Mouse (Mus musculus) gastrocnemius, adult 2 months (tissue): Measurements from ENCODE around the gene Acot7. TPM values are rescaled to one million over a fixed set of nuclear protein-coding genes. Genes with fewer than 3 reads are reported as not detected.
A peak's percentile ranks its signal among the peaks of the same experiment; 100 is the strongest.

Experiments used
- DNase-seq: peaks from one replicate; pipeline ENCODE4 v3.0.0; 2022
- H3K27ac ChIP-seq: fragments of 200-600 bp; 2 replicates; pipeline ENCODE4 v1.8.1; 2022; ENCODE audit warnings: mild to moderate bottlenecking
- H3K4me3 ChIP-seq: fragments of 200-600 bp; 2 replicates; pipeline ENCODE4 v1.8.1; 2022; ENCODE audit warnings: mild to moderate bottlenecking, moderate library complexity
- CTCF ChIP-seq: fragments of 200-600 bp; IDR thresholded peaks from 2 replicates; pipeline ENCODE4 v1.8.1; 2022; ENCODE audit warnings: antibody characterized with exemption, mild to moderate bottlenecking, moderate library complexity
- intact Hi-C: fragments of 180-260 bp; cut with DNase I; formaldehyde crosslinking; loops from one replicate; pipeline ENCODE4 v1.15.1; 2025
- total RNA-seq, 2 experiments: library from RNA; stranded (reverse); gene quantifications; 2 replicates each; pipeline ENCODE4 v1.2.3; 2021

Acot7 gene
- total RNA-seq, 2 experiments from 2014 or later: 12.7 to 22.8 TPM

DNA sequence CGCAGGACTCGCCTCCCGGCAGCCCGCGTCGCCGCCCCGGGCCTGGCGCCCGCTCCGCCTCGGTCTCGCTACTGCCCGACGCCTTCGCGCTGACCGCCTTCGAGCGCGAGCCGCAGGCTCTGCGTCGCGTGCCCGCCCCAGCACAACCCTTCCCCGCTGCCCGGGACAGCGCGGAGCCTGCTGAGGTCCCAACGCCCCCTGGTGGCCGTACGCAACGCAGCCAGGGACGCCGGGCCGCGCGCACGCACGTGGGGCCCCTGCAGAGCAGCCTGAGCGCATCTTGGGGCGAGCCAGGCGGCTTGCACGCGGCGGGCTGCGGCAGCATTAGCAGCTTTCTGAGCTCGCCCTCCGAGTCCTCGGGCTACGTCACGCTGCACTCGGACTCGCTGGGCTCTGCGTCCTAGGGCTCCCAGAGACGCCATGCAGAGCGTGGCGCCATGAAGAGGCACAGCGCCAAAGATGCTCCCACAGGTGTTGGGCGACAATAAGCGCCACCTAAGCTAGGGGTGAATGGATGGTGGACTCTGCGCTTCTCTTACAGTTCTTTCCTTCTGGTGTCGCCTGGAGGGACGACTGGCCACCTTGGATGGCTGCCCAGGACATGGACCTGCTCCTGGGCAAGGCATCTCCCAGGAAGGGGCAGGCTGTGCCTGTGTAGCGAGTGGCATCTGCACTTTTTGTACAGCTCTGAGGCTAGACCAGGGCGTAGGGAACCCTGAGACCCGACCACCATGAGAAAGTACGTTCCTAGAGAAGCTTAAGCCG is 105.4 kb downstream of the Acot7 start:
- peak; percentile 92 for DNase-seq
- intact Hi-C loops: loop anchor here (1.0 kb wide), 1 partner anchor 69 kb away; no protein-coding TSS in a partner anchor
- H3K4me3 ChIP-seq: peak overlapping the region; percentile 31
- H3K27ac ChIP-seq: no peak overlapping the region
- peak; percentile 98 for TF ChIP-seq CTCF

GRCm38 (mm10) chr4:152285505-152285904 is 107.6 kb downstream of the Acot7 start:
- Histone ChIP-seq H3K27ac (no peak overlapping the region), H3K4me3 (no peak overlapping the region)
- peak; percentile 82 for TF ChIP-seq CTCF
- peak; percentile 76 for DNase-seq
- intact Hi-C loops: loop anchor here (1.0 kb wide), 1 partner anchor 112 kb away; no protein-coding TSS in a partner anchor

- H3K4me3 ChIP-seq: no peak overlapping the region
- no peak overlapping the region for H3K27ac ChIP-seq
- DNase-seq: no peak
- intact Hi-C loops: no loop called here
- no peak for TF ChIP-seq CTCF
Measured at GRCm38 (mm10) chr4:152286183-152286582, 108.2 kb downstream of the Acot7 start.

GRCm38 (mm10) chr4:152286887-152287286 is 109.0 kb downstream of the Acot7 start:
- TF ChIP-seq CTCF: no peak
- Histone ChIP-seq H3K4me3 (no peak overlapping the region), H3K27ac (no peak overlapping the region)
- DNase-seq: peak; percentile 73
- intact Hi-C loops: no loop called here

- no peak for TF ChIP-seq CTCF
- intact Hi-C loops: no loop called here
Measured at GRCm38 (mm10) chr4:152287317-152288120, 109.6 kb downstream of the Acot7 start.

GRCm38 (mm10) chr4:152288398-152288945 is 110.5 kb downstream of the Acot7 start:
- TF ChIP-seq CTCF: no peak
- no peak for DNase-seq
- no peak overlapping the region for H3K4me3 ChIP-seq
- no peak overlapping the region for H3K27ac ChIP-seq
- intact Hi-C loops: no loop called here

More at GRCm38 (mm10) chr4:152287317-152288120, 109.6 kb downstream of the Acot7 start:
- Histone ChIP-seq H3K4me3 (no peak overlapping the region), H3K27ac (no peak overlapping the region)
- no peak for DNase-seq

DNA sequence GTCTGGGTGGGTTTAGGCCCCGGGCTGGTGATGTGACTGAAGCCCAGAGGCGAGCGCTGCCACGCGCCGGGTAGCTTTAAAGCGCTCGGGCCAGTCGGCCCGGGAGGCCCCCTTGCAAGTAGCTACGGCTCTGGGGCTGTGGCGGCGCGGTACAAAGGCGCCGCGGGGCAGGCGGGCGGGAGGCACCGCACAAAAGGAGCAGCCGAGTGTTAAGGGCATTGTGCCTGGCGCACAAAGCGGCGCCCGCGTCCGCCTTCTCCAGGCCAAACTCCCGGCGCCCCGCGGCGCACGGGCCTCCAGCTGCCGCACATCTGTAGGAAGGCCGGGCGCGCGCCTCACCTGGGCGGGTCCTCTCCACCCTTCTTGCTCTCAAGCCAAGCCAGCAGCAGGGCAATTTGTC is 112.5 kb downstream of the Acot7 start:
- TF ChIP-seq CTCF: no peak
- no peak overlapping the region for H3K4me3 ChIP-seq
- intact Hi-C loops: no loop called here
- no peak for DNase-seq
- no peak overlapping the region for H3K27ac ChIP-seq

GRCm38 (mm10) chr4:152290991-152291390 is 113.1 kb downstream of the Acot7 start:
- no peak for DNase-seq
- H3K27ac ChIP-seq: no peak overlapping the region
- no peak overlapping the region for H3K4me3 ChIP-seq
- TF ChIP-seq CTCF: no peak
- intact Hi-C loops: no loop called here

GRCm38 (mm10) chr4:152291562-152291961 is 113.6 kb downstream of the Acot7 start, which contains the start of gene Hes3:
Gene Hes3, minus strand, starts transcription at chr4:152291662.
- intact Hi-C loops: no loop called here
- TF ChIP-seq CTCF: no peak
- no peak within 1 kb of the TSS for H3K4me3 ChIP-seq
- no peak for DNase-seq
- no peak within 1 kb of the TSS for H3K27ac ChIP-seq

GRCm38 (mm10) chr4:152292102-152292765 is 114.3 kb downstream of the Acot7 start:
- Histone ChIP-seq H3K27ac (no peak overlapping the region), H3K4me3 (no peak overlapping the region)
- DNase-seq: no peak
- TF ChIP-seq CTCF: no peak
- intact Hi-C loops: no loop called here

GRCm38 (mm10) chr4:152294188-152294929 is 116.4 kb downstream of the Acot7 start:
- intact Hi-C loops: no loop called here

DNA sequence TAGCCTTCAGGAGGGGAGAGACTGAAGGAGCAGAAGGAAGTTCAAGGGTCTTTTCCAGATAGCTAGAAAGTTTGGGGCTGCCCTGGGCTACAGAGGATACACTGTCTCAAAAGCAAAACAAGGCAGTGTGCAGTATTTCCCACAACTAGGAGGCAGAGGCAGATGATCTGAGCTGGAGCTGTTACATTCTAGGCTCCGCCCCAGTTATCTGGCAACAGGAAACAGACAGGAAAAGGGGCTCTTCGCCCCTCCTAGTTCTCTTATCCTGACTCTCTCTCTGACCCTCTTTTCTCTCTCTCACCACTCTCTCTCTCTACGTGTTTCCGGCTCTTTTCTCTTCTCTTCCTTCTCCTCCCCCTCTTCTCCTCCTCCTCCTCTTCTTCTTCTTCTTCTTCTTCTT is 118.0 kb downstream of the Acot7 start:
- TF ChIP-seq CTCF: no peak
- no peak for DNase-seq
- Histone ChIP-seq H3K27ac (no peak overlapping the region), H3K4me3 (no peak overlapping the region)
- intact Hi-C loops: no loop called here

More at GRCm38 (mm10) chr4:152294188-152294929, 116.4 kb downstream of the Acot7 start:
- no peak for DNase-seq
- H3K27ac ChIP-seq: no peak overlapping the region
- peak; percentile 16; the same call in 1 of the 2 replicates for TF ChIP-seq CTCF
- no peak overlapping the region for H3K4me3 ChIP-seq
